Mouse (Mus musculus): ENCODE measurements around the gene M1ap. TPM values are rescaled to one million over a fixed set of nuclear protein-coding genes. Genes with fewer than 3 reads are reported as not detected.
A peak's percentile ranks its signal among the peaks of the same experiment; 100 is the strongest.

The M1ap gene
- polyA plus RNA-seq, 1 experiment from 2014 or later: 0.31 TPM

- Histone ChIP-seq H3K27ac (no peak overlapping the region), H3K4me2 (replicated peaks) (no peak overlapping the region), H3K4me1 (no peaks in the 10 kb centered on the region), H3K27me3 (no peaks in the 10 kb centered on the region; the same call in 1 of the 2 replicates), H3K36me3 (no peaks in the 10 kb centered on the region), H3K4me3 (no peak overlapping the region), H3K9me3 (no peaks in the 10 kb centered on the region), H3K9ac (no peak overlapping the region)
- ATAC-seq (ENCODE audit: insufficient number of reproducible peaks, insufficient read depth, low FRiP score, low TSS enrichment): no peak
- 80% methylated on average over 26 of the region's 26 CpGs for WGBS
These were observed 29.5 kb upstream of the M1ap start for GRCm38 (mm10) chr6:82917076-82917777.

GRCm38 (mm10) chr6:82917778-82918129 is 28.9 kb upstream of the M1ap start:
- 16% methylated on average over 8 of the region's 8 CpGs for WGBS

GRCm38 (mm10) chr6:82918371-82918770 is 28.3 kb upstream of the M1ap start:
- Histone ChIP-seq H3K4me1 (no peaks in the 10 kb centered on the region), H3K9ac (no peak overlapping the region), H3K4me3 (no peak overlapping the region), H3K9me3 (no peaks in the 10 kb centered on the region), H3K27ac (no peak overlapping the region), H3K27me3 (no peaks in the 10 kb centered on the region; the same call in 1 of the 2 replicates), H3K36me3 (no peaks in the 10 kb centered on the region), H3K4me2 (replicated peaks) (no peak overlapping the region)
- 80% methylated on average over 14 of the region's 14 CpGs for WGBS
- ATAC-seq (ENCODE audit: insufficient number of reproducible peaks, insufficient read depth, low FRiP score, low TSS enrichment): no peak

More at GRCm38 (mm10) chr6:82917778-82918129, 28.9 kb upstream of the M1ap start:
- no peak; the same call in 1 of the 2 replicates for ATAC-seq (ENCODE audit: insufficient number of reproducible peaks, insufficient read depth, low FRiP score, low TSS enrichment)
- H3K36me3 ChIP-seq: no peaks in the 10 kb centered on the region
- no peak overlapping the region for H3K4me2 ChIP-seq (replicated peaks)
- no peaks in the 10 kb centered on the region; the same call in 1 of the 2 replicates for H3K27me3 ChIP-seq
- no peak overlapping the region for H3K9ac ChIP-seq
- no peak overlapping the region for H3K27ac ChIP-seq
- no peak overlapping the region for H3K4me3 ChIP-seq
- H3K4me1 ChIP-seq: no peaks in the 10 kb centered on the region
- H3K9me3 ChIP-seq: no peaks in the 10 kb centered on the region

- no peak overlapping the region for H3K4me3 ChIP-seq
- WGBS: 63% methylated on average over 8 of the region's 8 CpGs
- ATAC-seq (ENCODE audit: insufficient number of reproducible peaks, insufficient read depth, low FRiP score, low TSS enrichment): no peak
These were observed 27.2 kb upstream of the M1ap start for GRCm38 (mm10) chr6:82919520-82919919.

GRCm38 (mm10) chr6:82921426-82922224 is 25.1 kb upstream of the M1ap start:
- Histone ChIP-seq H3K4me1 (no peaks in the 10 kb centered on the region), H3K27ac (no peak overlapping the region), H3K4me3 (no peak overlapping the region), H3K4me2 (replicated peaks) (no peak overlapping the region), H3K9ac (no peak overlapping the region), H3K9me3 (no peaks in the 10 kb centered on the region), H3K36me3 (no peaks in the 10 kb centered on the region), H3K27me3 (no peaks in the 10 kb centered on the region)
- no peak for ATAC-seq (ENCODE audit: insufficient number of reproducible peaks, insufficient read depth, low FRiP score, low TSS enrichment)
- 72% methylated on average over 9 of the region's 9 CpGs for WGBS

More at GRCm38 (mm10) chr6:82919520-82919919, 27.2 kb upstream of the M1ap start:
- Histone ChIP-seq H3K4me2 (replicated peaks) (no peak overlapping the region), H3K4me1 (no peaks in the 10 kb centered on the region), H3K27ac (no peak overlapping the region), H3K9ac (no peak overlapping the region), H3K9me3 (no peaks in the 10 kb centered on the region), H3K36me3 (no peaks in the 10 kb centered on the region), H3K27me3 (no peaks in the 10 kb centered on the region)

GRCm38 (mm10) chr6:82925005-82925404 is 21.7 kb upstream of the M1ap start:
- H3K4me3 ChIP-seq: no peak overlapping the region
- no peak overlapping the region for H3K9ac ChIP-seq
- H3K36me3 ChIP-seq: no peaks in the 10 kb centered on the region
- H3K4me1 ChIP-seq: no peaks in the 10 kb centered on the region
- WGBS: 48% methylated on average over 3 of the region's 3 CpGs
- no peaks in the 10 kb centered on the region for H3K9me3 ChIP-seq
- H3K27ac ChIP-seq: no peak overlapping the region
- no peaks in the 10 kb centered on the region for H3K27me3 ChIP-seq
- H3K4me2 ChIP-seq (replicated peaks): no peak overlapping the region
- no peak for ATAC-seq (ENCODE audit: insufficient number of reproducible peaks, insufficient read depth, low FRiP score, low TSS enrichment)

- no peak overlapping the region for H3K4me2 ChIP-seq (replicated peaks)
- H3K4me1 ChIP-seq: no peaks in the 10 kb centered on the region
- no peaks in the 10 kb centered on the region for H3K36me3 ChIP-seq
- no peaks in the 10 kb centered on the region for H3K9me3 ChIP-seq
- no peak overlapping the region for H3K27ac ChIP-seq
- H3K9ac ChIP-seq: no peak overlapping the region
- no peak for ATAC-seq (ENCODE audit: insufficient number of reproducible peaks, insufficient read depth, low FRiP score, low TSS enrichment)
- H3K4me3 ChIP-seq: no peak overlapping the region
- no peaks in the 10 kb centered on the region for H3K27me3 ChIP-seq
- 83% methylated on average over 10 of the region's 10 CpGs for WGBS
These were observed 20.6 kb upstream of the M1ap start for GRCm38 (mm10) chr6:82926106-82926505.

GRCm38 (mm10) chr6:82926528-82926927 is 20.2 kb upstream of the M1ap start:
- Histone ChIP-seq H3K27ac (no peak overlapping the region), H3K36me3 (no peaks in the 10 kb centered on the region), H3K4me1 (no peaks in the 10 kb centered on the region), H3K4me2 (replicated peaks) (no peak overlapping the region), H3K9ac (no peak overlapping the region), H3K9me3 (no peaks in the 10 kb centered on the region), H3K4me3 (no peak overlapping the region), H3K27me3 (no peaks in the 10 kb centered on the region)
- WGBS: 89% methylated on average over 7 of the region's 7 CpGs
- no peak for ATAC-seq (ENCODE audit: insufficient number of reproducible peaks, insufficient read depth, low FRiP score, low TSS enrichment)

GRCm38 (mm10) chr6:82927617-82928016 is 19.1 kb upstream of the M1ap start:
- WGBS: 77% methylated on average over 5 of the region's 5 CpGs
- no peak overlapping the region for H3K4me2 ChIP-seq (replicated peaks)
- no peak for ATAC-seq (ENCODE audit: insufficient number of reproducible peaks, insufficient read depth, low FRiP score, low TSS enrichment)

GRCm38 (mm10) chr6:82934616-82935230 is 12.0 kb upstream of the M1ap start:
- H3K27ac ChIP-seq: no peak overlapping the region
- no peaks in the 10 kb centered on the region for H3K9me3 ChIP-seq
- ATAC-seq (ENCODE audit: insufficient number of reproducible peaks, insufficient read depth, low FRiP score, low TSS enrichment): no peak
- H3K36me3 ChIP-seq: no peaks in the 10 kb centered on the region
- no peak overlapping the region for H3K4me2 ChIP-seq (replicated peaks)
- H3K27me3 ChIP-seq: peaks cover 21% of the 10 kb centered on the region
- H3K9ac ChIP-seq: no peak overlapping the region
- no peaks in the 10 kb centered on the region for H3K4me1 ChIP-seq
- no peak overlapping the region for H3K4me3 ChIP-seq
- 86% methylated on average over 3 of the region's 3 CpGs for WGBS

More at GRCm38 (mm10) chr6:82927617-82928016, 19.1 kb upstream of the M1ap start:
- Histone ChIP-seq H3K4me3 (no peak overlapping the region), H3K9me3 (no peaks in the 10 kb centered on the region), H3K27ac (no peak overlapping the region), H3K27me3 (no peaks in the 10 kb centered on the region), H3K36me3 (no peaks in the 10 kb centered on the region), H3K9ac (no peak overlapping the region), H3K4me1 (no peaks in the 10 kb centered on the region)

GRCm38 (mm10) chr6:82939167-82939912 is 7.4 kb upstream of the M1ap start, which contains the start of gene Sema4f:
Sema4f (minus strand) TSS chr6:82939769.
- Histone ChIP-seq H3K36me3 (no peaks in the 10 kb centered on the region), H3K27me3 (peaks cover 24% of the 10 kb centered on the region), H3K4me3 (peak within 1 kb of the TSS; percentile 57), H3K27ac (no peak within 1 kb of the TSS), H3K4me2 (replicated peaks) (peak within 1 kb of the TSS; percentile 82), H3K9me3 (no peaks in the 10 kb centered on the region), H3K4me1 (no peaks in the 10 kb centered on the region), H3K9ac (peak within 1 kb of the TSS; percentile 68)
- peak; percentile 95 for ATAC-seq (ENCODE audit: insufficient number of reproducible peaks, insufficient read depth, low FRiP score, low TSS enrichment)
- WGBS: 2% methylated on average over 40 of the region's 44 CpGs

Measured in embryonic facial prominence, embryonic 12.5 days (tissue).